Mouse (Mus musculus) kidney, adult 2 months (tissue): ENCODE data around the gene D930020B18Rik. TPM values are rescaled to one million over a fixed set of nuclear protein-coding genes. Genes with fewer than 3 reads are reported as not detected.

Experiments used
- DNase-seq: peaks from one replicate; pipeline ENCODE4 v3.0.0; 2021
- H3K27ac ChIP-seq: fragments of 200-500 bp; 2 replicates; pipeline ENCODE4 v1.5.1; 2012; ENCODE audit warnings: low read depth, low read length, control low read depth, inconsistent platforms; ENCODE audit not compliant: insufficient read depth
- H3K27me3 ChIP-seq: fragments of 200-500 bp; replicated peaks from 2 replicates; pipeline ENCODE4 v1.6.1; 2012; ENCODE audit warnings: mild to moderate bottlenecking, moderate library complexity, low read length, inconsistent platforms; ENCODE audit not compliant: control insufficient read depth, insufficient read depth
- H3K36me3 ChIP-seq: fragments of 200-500 bp; 2 replicates; pipeline ENCODE4 v1.6.1; 2012; ENCODE audit warnings: mild to moderate bottlenecking, moderate library complexity, low read length, inconsistent platforms; ENCODE audit not compliant: control insufficient read depth, insufficient read depth
- H3K4me1 ChIP-seq: fragments of 200-500 bp; 2 replicates; pipeline ENCODE4 v1.6.1; 2011; ENCODE audit warnings: low read length; ENCODE audit not compliant: control insufficient read depth, insufficient read depth
- H3K4me3 ChIP-seq: fragments of 200-500 bp; 2 replicates; pipeline ENCODE4 v1.5.1; 2011; ENCODE audit warnings: mild to moderate bottlenecking, low read depth, low read length, control low read depth; ENCODE audit not compliant: insufficient read depth
- CTCF ChIP-seq: fragments of 200-500 bp; conservative IDR thresholded peaks from 2 replicates; pipeline ENCODE4 v1.5.1; 2011; ENCODE audit warnings: low read depth, mild to moderate bottlenecking, control low read depth, low read length, moderate library complexity, mixed read lengths; ENCODE audit not compliant: insufficient read depth, insufficient read length
- POLR2A ChIP-seq: fragments of 200-500 bp; IDR thresholded peaks from one replicate; pipeline ENCODE4 v1.6.1; 2011; ENCODE audit warnings: low read depth, low read length, control low read depth
- WGBS: fragments of 180-500 bp; shearing (Covaris S2); methylation state at CpG from one replicate; pipeline ENCODE4 v1.1.7; 2018; 5-methylcytosine and 5-hydroxymethylcytosine counted together
- polyA plus RNA-seq: library from polyadenylated mRNA; depleted of rRNA; stranded (reverse); fragments of >200 nt; gene quantifications from 2 replicates; pipeline ENCODE4 v1.2.3, GENCODE M21; 2012; rRNA removed

D930020B18Rik gene
- 0.02 TPM in 1 of 2 replicates, not detected in the other for polyA plus RNA-seq

GRCm38 (mm10) chr10:121641272-121642053, at the start of gene D930020B18Rik:
Gene D930020B18Rik, plus strand, starts transcription at chr10:121641588.
- under 1% methylated on average over 69 of the region's 69 CpGs for WGBS
- Histone ChIP-seq H3K27ac (no peak within 1 kb of the TSS), H3K4me3 (peak within 1 kb of the TSS; percentile 20), H3K27me3 (no peaks in the 10 kb centered on the region), H3K4me1 (no peaks in the 10 kb centered on the region), H3K36me3 (no peaks in the 10 kb centered on the region)
- DNase-seq, result peak; percentile 8
- no peak for TF ChIP-seq POLR2A
- no peak for TF ChIP-seq CTCF

- no peak for DNase-seq
- Histone ChIP-seq H3K4me3 (no peak overlapping the region), H3K36me3 (no peaks in the 10 kb centered on the region; the same call in none of the 2 replicates), H3K27me3 (no peaks in the 10 kb centered on the region), H3K4me1 (no peaks in the 10 kb centered on the region), H3K27ac (no peak overlapping the region)
- WGBS, result 54% methylated on average over 9 of the region's 9 CpGs
- TF ChIP-seq POLR2A (no peak), CTCF (no peak)
These were observed 44.8 kb upstream of the D930020B18Rik start for GRCm38 (mm10) chr10:121596580-121596979.

- no peak for DNase-seq
- WGBS, result 72% methylated on average over 6 of the region's 6 CpGs
- Histone ChIP-seq H3K4me3 (no peak overlapping the region), H3K4me1 (no peaks in the 10 kb centered on the region), H3K27ac (no peak overlapping the region), H3K36me3 (peaks cover 7% of the 10 kb centered on the region), H3K27me3 (no peaks in the 10 kb centered on the region)
- TF ChIP-seq CTCF, result no peak
- no peak for TF ChIP-seq POLR2A
These were observed 40.1 kb upstream of the D930020B18Rik start for GRCm38 (mm10) chr10:121601272-121601671.

GRCm38 (mm10) chr10:121603556-121603955, 37.8 kb upstream of the D930020B18Rik start:
- Histone ChIP-seq H3K27me3 (no peaks in the 10 kb centered on the region), H3K4me3 (no peak overlapping the region), H3K36me3 (peaks cover 7% of the 10 kb centered on the region), H3K27ac (no peak overlapping the region), H3K4me1 (no peaks in the 10 kb centered on the region)
- TF ChIP-seq CTCF, result no peak
- TF ChIP-seq POLR2A, result no peak
- WGBS, result 79% methylated on average over 4 of the region's 4 CpGs
- no peak for DNase-seq

GRCm38 (mm10) chr10:121604632-121605344, 36.6 kb upstream of the D930020B18Rik start:
- 85% methylated on average over 13 of the region's 13 CpGs for WGBS
- no peaks in the 10 kb centered on the region for H3K27me3 ChIP-seq

GRCm38 (mm10) chr10:121608177-121608576, 33.2 kb upstream of the D930020B18Rik start:
- no peak overlapping the region for H3K4me3 ChIP-seq
- H3K36me3 ChIP-seq, result peaks cover 3% of the 10 kb centered on the region; the same call in 1 of the 2 replicates
- no peak for TF ChIP-seq CTCF
- TF ChIP-seq POLR2A, result no peak
- WGBS, result 70% methylated on average over 10 of the region's 10 CpGs
- H3K4me1 ChIP-seq, result no peaks in the 10 kb centered on the region
- H3K27ac ChIP-seq, result no peak overlapping the region
- peak; percentile 83 for DNase-seq
- no peaks in the 10 kb centered on the region for H3K27me3 ChIP-seq

More at GRCm38 (mm10) chr10:121604632-121605344, 36.6 kb upstream of the D930020B18Rik start:
- H3K4me1 ChIP-seq, result no peaks in the 10 kb centered on the region
- H3K36me3 ChIP-seq, result peaks cover 7% of the 10 kb centered on the region
- DNase-seq, result peak; percentile 33
- H3K4me3 ChIP-seq, result no peak overlapping the region
- no peak overlapping the region for H3K27ac ChIP-seq
- no peak for TF ChIP-seq CTCF
- no peak for TF ChIP-seq POLR2A

GRCm38 (mm10) chr10:121611587-121611986, 29.8 kb upstream of the D930020B18Rik start:
- DNase-seq, result peak; percentile 73
- H3K4me3 ChIP-seq, result no peak overlapping the region
- H3K27ac ChIP-seq, result no peak overlapping the region
- peaks cover 4% of the 10 kb centered on the region for H3K36me3 ChIP-seq
- TF ChIP-seq CTCF (no peak), POLR2A (no peak)
- H3K27me3 ChIP-seq, result no peaks in the 10 kb centered on the region
- peaks cover 3% of the 10 kb centered on the region; the same call in 1 of the 2 replicates for H3K4me1 ChIP-seq
- 57% methylated on average over 10 of the region's 10 CpGs for WGBS
